Mouse (Mus musculus): ENCODE data around the gene Tead2. TPM values are rescaled to one million over a fixed set of nuclear protein-coding genes. Genes with fewer than 3 reads are reported as not detected.
A peak's percentile ranks its signal among the peaks of the same experiment; 100 is the strongest.
"Not testable (repeated sequence)": the region's sequence is repeated elsewhere in the genome, so short reads cannot be mapped to it uniquely, and the experiment has no call there.

Tead2 gene
- 0.06 and 0.10 TPM in 2 replicates for polyA plus RNA-seq (2012)

GRCm38 (mm10) chr7:45215673-45216441, at the start of gene Tead2:
Gene Tead2 (plus strand): TSS chr7:45215753.
- H3K36me3 ChIP-seq (ENCODE audit: control insufficient read depth), result no peaks in the 10 kb centered on the region
- H3K27me3 ChIP-seq (ENCODE audit: control insufficient read depth), result peaks cover 53% of the 10 kb centered on the region
- no peaks in the 10 kb centered on the region for H3K9me3 ChIP-seq (ENCODE audit: control insufficient read depth, low read length)
- peaks cover 20% of the 10 kb centered on the region for H3K4me1 ChIP-seq (ENCODE audit: control insufficient read depth)
- peak within 1 kb of the TSS; percentile 37 for H3K4me3 ChIP-seq (replicated peaks)
- TF ChIP-seq TAL1 (IDR thresholded peaks at IDR 0.05; ENCODE audit: low read length) (no peak), GATA1 (IDR thresholded peaks at IDR 0.05; ENCODE audit: low read length) (no peak)

- Histone ChIP-seq H3K36me3 (ENCODE audit: control insufficient read depth) (no peaks in the 10 kb centered on the region), H3K9me3 (ENCODE audit: control insufficient read depth, low read length) (peaks cover 43% of the 10 kb centered on the region), H3K27me3 (ENCODE audit: control insufficient read depth) (peaks cover 94% of the 10 kb centered on the region), H3K4me3 (replicated peaks) (no peak overlapping the region), H3K4me1 (ENCODE audit: control insufficient read depth) (peaks cover 17% of the 10 kb centered on the region)
- no peak for TF ChIP-seq GATA1 (IDR thresholded peaks at IDR 0.05; ENCODE audit: low read length)
- no peak for TF ChIP-seq TAL1 (IDR thresholded peaks at IDR 0.05; ENCODE audit: low read length)
Measured at GRCm38 (mm10) chr7:45166950-45167401, 48.6 kb upstream of the Tead2 start.

GRCm38 (mm10) chr7:45167761-45168445, 47.6 kb upstream of the Tead2 start:
- TF ChIP-seq GATA1 (IDR thresholded peaks at IDR 0.05; ENCODE audit: low read length) (no peak), TAL1 (IDR thresholded peaks at IDR 0.05; ENCODE audit: low read length) (no peak)
- Histone ChIP-seq H3K27me3 (ENCODE audit: control insufficient read depth) (peaks cover 89% of the 10 kb centered on the region), H3K36me3 (ENCODE audit: control insufficient read depth) (no peaks in the 10 kb centered on the region), H3K4me3 (replicated peaks) (no peak overlapping the region), H3K9me3 (ENCODE audit: control insufficient read depth, low read length) (peaks cover 51% of the 10 kb centered on the region), H3K4me1 (ENCODE audit: control insufficient read depth) (peaks cover 14% of the 10 kb centered on the region)

GRCm38 (mm10) chr7:45168656-45169055, 46.9 kb upstream of the Tead2 start:
- TF ChIP-seq TAL1 (IDR thresholded peaks at IDR 0.05; ENCODE audit: low read length) (no peak), GATA1 (IDR thresholded peaks at IDR 0.05; ENCODE audit: low read length) (no peak)
- Histone ChIP-seq H3K4me3 (replicated peaks) (no peak overlapping the region), H3K36me3 (ENCODE audit: control insufficient read depth) (no peaks in the 10 kb centered on the region)

GRCm38 (mm10) chr7:45169495-45169894, 46.1 kb upstream of the Tead2 start:
- Histone ChIP-seq H3K9me3 (ENCODE audit: control insufficient read depth, low read length) (peaks cover 49% of the 10 kb centered on the region), H3K36me3 (ENCODE audit: control insufficient read depth) (no peaks in the 10 kb centered on the region), H3K27me3 (ENCODE audit: control insufficient read depth) (peaks cover 85% of the 10 kb centered on the region), H3K4me3 (replicated peaks) (no peak overlapping the region), H3K4me1 (ENCODE audit: control insufficient read depth) (peaks cover 6% of the 10 kb centered on the region)
- TF ChIP-seq TAL1 (IDR thresholded peaks at IDR 0.05; ENCODE audit: low read length) (no peak), GATA1 (IDR thresholded peaks at IDR 0.05; ENCODE audit: low read length) (no peak)

More at GRCm38 (mm10) chr7:45168656-45169055, 46.9 kb upstream of the Tead2 start:
- Histone ChIP-seq H3K27me3 (ENCODE audit: control insufficient read depth) (peaks cover 86% of the 10 kb centered on the region), H3K9me3 (ENCODE audit: control insufficient read depth, low read length) (peaks cover 51% of the 10 kb centered on the region), H3K4me1 (ENCODE audit: control insufficient read depth) (peaks cover 12% of the 10 kb centered on the region)

GRCm38 (mm10) chr7:45172974-45173373, 42.6 kb upstream of the Tead2 start:
- peaks cover 6% of the 10 kb centered on the region for H3K4me1 ChIP-seq (ENCODE audit: control insufficient read depth)
- H3K4me3 ChIP-seq (replicated peaks), result no peak overlapping the region
- H3K9me3 ChIP-seq (ENCODE audit: control insufficient read depth, low read length), result peaks cover 45% of the 10 kb centered on the region
- no peaks in the 10 kb centered on the region for H3K36me3 ChIP-seq (ENCODE audit: control insufficient read depth)
- TF ChIP-seq TAL1 (IDR thresholded peaks at IDR 0.05; ENCODE audit: low read length) (no peak), GATA1 (IDR thresholded peaks at IDR 0.05; ENCODE audit: low read length) (no peak)
- H3K27me3 ChIP-seq (ENCODE audit: control insufficient read depth), result peaks cover 85% of the 10 kb centered on the region

- H3K4me3 ChIP-seq (replicated peaks); H3K36me3 ChIP-seq (ENCODE audit: control insufficient read depth); H3K4me1 ChIP-seq (ENCODE audit: control insufficient read depth): not testable (repeated sequence)
- Histone ChIP-seq H3K27me3 (ENCODE audit: control insufficient read depth) (peaks cover 85% of the 10 kb centered on the region), H3K9me3 (ENCODE audit: control insufficient read depth, low read length) (peaks cover 37% of the 10 kb centered on the region)
Measured at GRCm38 (mm10) chr7:45173772-45174171, 41.8 kb upstream of the Tead2 start.

GRCm38 (mm10) chr7:45174567-45175280, 40.8 kb upstream of the Tead2 start:
- peaks cover 28% of the 10 kb centered on the region for H3K9me3 ChIP-seq (ENCODE audit: control insufficient read depth, low read length)
- H3K4me1 ChIP-seq (ENCODE audit: control insufficient read depth), result peaks cover 9% of the 10 kb centered on the region
- TF ChIP-seq TAL1 (IDR thresholded peaks at IDR 0.05; ENCODE audit: low read length), result no peak
- TF ChIP-seq GATA1 (IDR thresholded peaks at IDR 0.05; ENCODE audit: low read length), result no peak
- H3K36me3 ChIP-seq (ENCODE audit: control insufficient read depth), result no peaks in the 10 kb centered on the region
- no peak overlapping the region for H3K4me3 ChIP-seq (replicated peaks)
- H3K27me3 ChIP-seq (ENCODE audit: control insufficient read depth), result peaks cover 85% of the 10 kb centered on the region

- Histone ChIP-seq H3K27me3 (ENCODE audit: control insufficient read depth) (peaks cover 85% of the 10 kb centered on the region), H3K4me3 (replicated peaks) (no peak overlapping the region), H3K9me3 (ENCODE audit: control insufficient read depth, low read length) (peaks cover 21% of the 10 kb centered on the region), H3K4me1 (ENCODE audit: control insufficient read depth) (peaks cover 9% of the 10 kb centered on the region), H3K36me3 (ENCODE audit: control insufficient read depth) (no peaks in the 10 kb centered on the region)
- TF ChIP-seq TAL1 (IDR thresholded peaks at IDR 0.05; ENCODE audit: low read length), result no peak
Measured at GRCm38 (mm10) chr7:45175398-45175797, 40.2 kb upstream of the Tead2 start.
